ENCODE assay signal across 18 mouse cellular contexts in genomic region chr10:95148641-95149040, GRCm38 (mm10).
DNase-seq lines count a peak whose midpoint lies in the region; ATAC-seq and TF ChIP-seq lines count a peak whose summit lies in the region.
"Had no signal": no experiment of that assay in that cellular context is flagged by ENCODE, and none has a peak within 500 bp of the region (broad histone marks: within the 10 kb centered on the region; RNA-seq: fewer than 3 reads in every experiment).

No protein-coding gene starts in this region.

- no peak for TF ChIP-seq POLR2A in small intestine, adult 2 months (IDR thresholded peaks at IDR 0.05; ENCODE audit: low read depth, low read length)

- DNase-seq in lung, embryonic 14.5 days = peak; percentile 86
- no peak for DNase-seq in lung, postnatal 14 days
- no peak for DNase-seq in lung, postnatal 4 days
- no peak for DNase-seq in adrenal gland, adult 8-10 months
- DNase-seq: adrenal gland, adult 2 months; adrenal gland, postnatal 14 days; adrenal gland, postnatal 36 days; cerebellum, adult 11-12 months; cerebellum, adult 2 months; cerebellum, adult 9-10 months; cerebellum, postnatal 10 days; cerebellum, postnatal 25 days had no signal

- peak overlapping the region; percentile 62; the same call in 1 of the 2 replicates for H3K27ac ChIP-seq in lung, embryonic 14.5 days (ENCODE audit: low read depth)
- H3K27ac ChIP-seq in lung, embryonic 16.5 days (ENCODE audit: low read length) = peak overlapping the region; percentile 65
- H3K27ac ChIP-seq in small intestine, adult 2 months (ENCODE audit: insufficient read depth, low read depth, low read length) = peak overlapping the region; percentile 66
- H3K27ac ChIP-seq: embryonic facial prominence, embryonic 10.5 days; embryonic facial prominence, embryonic 12.5 days; forebrain, embryonic 13.5 days; forebrain, embryonic 15.5 days had no signal

- H3K9me3 ChIP-seq in lung, embryonic 14.5 days (ENCODE audit: low read depth, low read length) = no peaks in the 10 kb centered on the region
- no peaks in the 10 kb centered on the region for H3K9me3 ChIP-seq in lung, embryonic 16.5 days (ENCODE audit: control insufficient read depth, low read length)
- H3K9me3 ChIP-seq: embryonic facial prominence, embryonic 10.5 days; embryonic facial prominence, embryonic 12.5 days; forebrain, embryonic 13.5 days; forebrain, embryonic 15.5 days had no signal

- no peak overlapping the region for H3K4me3 ChIP-seq in lung, embryonic 14.5 days (ENCODE audit: low read depth, low read length)
- no peak overlapping the region for H3K4me3 ChIP-seq in lung, embryonic 16.5 days (ENCODE audit: low read length)
- H3K4me3 ChIP-seq in small intestine, adult 2 months (ENCODE audit: low read depth, low read length) = no peak overlapping the region
- H3K4me3 ChIP-seq: embryonic facial prominence, embryonic 10.5 days; embryonic facial prominence, embryonic 12.5 days; forebrain, embryonic 13.5 days; forebrain, embryonic 15.5 days had no signal

- TF ChIP-seq CTCF in lung, embryonic 14.5 days (IDR thresholded peaks at IDR 0.05; ENCODE audit: low read depth) = no peak
- TF ChIP-seq CTCF in small intestine, adult 2 months (IDR thresholded peaks at IDR 0.05; ENCODE audit: extremely low read depth, insufficient read length, insufficient replicate concordance, low read depth, low read length) = no peak

- no peak overlapping the region for H3K9ac ChIP-seq in lung, embryonic 14.5 days
- no peak overlapping the region for H3K9ac ChIP-seq in lung, embryonic 16.5 days (ENCODE audit: low read length)
- H3K9ac ChIP-seq: embryonic facial prominence, embryonic 12.5 days; forebrain, embryonic 13.5 days; forebrain, embryonic 15.5 days had no signal

- WGBS in lung, embryonic 14.5 days = 46% methylated on average over 3 of the region's 3 CpGs
- WGBS in lung, embryonic 16.5 days = 46% methylated on average over 3 of the region's 3 CpGs
- WGBS in small intestine, adult 2 months = 77% methylated on average over 3 of the region's 3 CpGs

- no peaks in the 10 kb centered on the region for H3K36me3 ChIP-seq in lung, embryonic 14.5 days (ENCODE audit: insufficient read depth)
- H3K36me3 ChIP-seq in lung, embryonic 16.5 days (ENCODE audit: control insufficient read depth, insufficient read depth, low read length) = no peaks in the 10 kb centered on the region
- no peaks in the 10 kb centered on the region for H3K36me3 ChIP-seq in small intestine, adult 2 months (ENCODE audit: control insufficient read depth, insufficient read depth, low read length)
- H3K36me3 ChIP-seq: embryonic facial prominence, embryonic 10.5 days; embryonic facial prominence, embryonic 12.5 days; forebrain, embryonic 15.5 days had no signal

- H3K27me3 ChIP-seq in lung, embryonic 14.5 days (ENCODE audit: insufficient read depth, low read length) = no peaks in the 10 kb centered on the region
- H3K27me3 ChIP-seq in lung, embryonic 16.5 days (ENCODE audit: control insufficient read depth, insufficient read depth, low read depth, low read length) = no peaks in the 10 kb centered on the region
- no peaks in the 10 kb centered on the region for H3K27me3 ChIP-seq in small intestine, adult 2 months (ENCODE audit: control insufficient read depth, insufficient read depth, low read length)
- H3K27me3 ChIP-seq: embryonic facial prominence, embryonic 12.5 days; forebrain, embryonic 13.5 days; forebrain, embryonic 15.5 days had no signal

- ATAC-seq in lung, embryonic 14.5 days (ENCODE audit: insufficient read depth) = peak; percentile 67
- peak; percentile 73 for ATAC-seq in lung, embryonic 16.5 days (ENCODE audit: low read depth)
- ATAC-seq: forebrain, embryonic 13.5 days; forebrain, embryonic 15.5 days had no signal

- no peak overlapping the region for H3K4me2 ChIP-seq in lung, embryonic 14.5 days
- no peak overlapping the region for H3K4me2 ChIP-seq in lung, embryonic 16.5 days (ENCODE audit: low read depth, low read length)
- H3K4me2 ChIP-seq: embryonic facial prominence, embryonic 12.5 days; forebrain, embryonic 13.5 days; forebrain, embryonic 15.5 days had no signal

- peaks cover 29% of the 10 kb centered on the region for H3K4me1 ChIP-seq in lung, embryonic 14.5 days (ENCODE audit: insufficient read depth)
- H3K4me1 ChIP-seq in lung, embryonic 16.5 days (replicated peaks; ENCODE audit: control insufficient read depth, insufficient read depth, low read length) = peaks cover 46% of the 10 kb centered on the region
- peaks cover 55% of the 10 kb centered on the region for H3K4me1 ChIP-seq in small intestine, adult 2 months (ENCODE audit: control insufficient read depth, insufficient read depth, insufficient read length, low read length)
